Mouse (Mus musculus) CH12.LX (cell line): ENCODE measurements around the gene Ubfd1. TPM values are rescaled to one million over a fixed set of nuclear protein-coding genes. Genes with fewer than 3 reads are reported as not detected.

Source experiments
- DNase-seq: peaks from one replicate; pipeline ENCODE4 v3.0.0-alpha.2; 2013; ENCODE audit errors: extremely low read depth
- H3K27ac ChIP-seq: 2 replicates; pipeline ENCODE4 v1.5.1; 2012; ENCODE audit warnings: low read depth, mild to moderate bottlenecking, control low read depth, moderate library complexity; ENCODE audit not compliant: insufficient read depth
- H3K27me3 ChIP-seq: replicated peaks from 2 replicates; pipeline ENCODE3; 2012; ENCODE audit warnings: inconsistent platforms
- H3K36me3 ChIP-seq, 2 experiments: replicated peaks in 1 of 2; 2 replicates each; pipeline versions ENCODE3 to v1.6.1; 2012; ENCODE audit warnings: inconsistent platforms in 1 of 2, low read length in 1 of 2, mild to moderate bottlenecking in 1 of 2, mixed read lengths in 1 of 2, moderate library complexity in 1 of 2; ENCODE audit not compliant: control insufficient read depth in 1 of 2, insufficient read depth in 1 of 2
- H3K4me1 ChIP-seq, 2 experiments: 2 replicates each; pipeline ENCODE4 v1.6.1; 2012; ENCODE audit warnings: inconsistent platforms in 1 of 2, moderate library complexity in 1 of 2; ENCODE audit not compliant: insufficient read depth in 2 of 2, control insufficient read depth in 1 of 2
- H3K4me2 ChIP-seq: 2 replicates; pipeline ENCODE4 v1.6.1; 2012; ENCODE audit warnings: low read depth, mild to moderate bottlenecking, control low read depth; ENCODE audit not compliant: poor library complexity, insufficient read depth, severe bottlenecking
- H3K4me3 ChIP-seq, 3 experiments: fragments of 150-350 bp in 1 of 3; sonication (generic) in 1 of 3; replicated peaks in 1 of 3; 2 replicates each; pipeline versions ENCODE3 to v1.5.1; 2011 to 2012; ENCODE audit warnings: low read depth in 2 of 3, low read length in 2 of 3, mild to moderate bottlenecking in 2 of 3, moderate library complexity in 2 of 3, control low read depth in 1 of 3, improper control_type of control experiment in 1 of 3, inconsistent platforms in 1 of 3, mixed read lengths in 1 of 3; ENCODE audit not compliant: poor library complexity in 1 of 3
- H3K79me2 ChIP-seq: replicated peaks from 2 replicates; pipeline ENCODE4 v1.6.1; 2012; ENCODE audit warnings: mild to moderate bottlenecking, moderate library complexity; ENCODE audit not compliant: control insufficient read depth, poor library complexity, insufficient read depth, severe bottlenecking; ENCODE audit errors: extremely low read depth
- H3K9ac ChIP-seq: 2 replicates; pipeline ENCODE4 v1.6.1; 2012; ENCODE audit warnings: low read depth, mild to moderate bottlenecking, control low read depth, moderate library complexity; ENCODE audit not compliant: insufficient read depth
- H3K9me3 ChIP-seq: replicated peaks from 2 replicates; pipeline ENCODE3; 2012; ENCODE audit warnings: low read length, inconsistent platforms, mixed read lengths
- CTCF ChIP-seq, 2 experiments: IDR thresholded peaks in 1 of 2; conservative IDR thresholded peaks in 1 of 2; 2 replicates each; pipeline ENCODE4 v1.5.1; 2011 to 2012; ENCODE audit warnings: low read depth in 2 of 2, low read length in 2 of 2, improper control_type of control experiment in 1 of 2, inconsistent platforms in 1 of 2, mild to moderate bottlenecking in 1 of 2, moderate library complexity in 1 of 2
- ELF1 ChIP-seq: IDR thresholded peaks from 2 replicates; pipeline ENCODE4 v1.6.1; 2014; ENCODE audit warnings: low read depth, mild to moderate bottlenecking, inconsistent platforms, low read length, improper control_type of control experiment
- HCFC1 ChIP-seq: IDR thresholded peaks from 2 replicates; pipeline ENCODE4 v1.6.1; 2012; ENCODE audit warnings: low read depth, mild to moderate bottlenecking, inconsistent platforms, low read length, improper control_type of control experiment
- IRF4 ChIP-seq: IDR thresholded peaks from 2 replicates; pipeline ENCODE4 v1.6.1; 2014; ENCODE audit warnings: low read depth, mild to moderate bottlenecking, inconsistent platforms, low read length, improper control_type of control experiment
- POLR2AphosphoS2 ChIP-seq: IDR thresholded peaks from 2 replicates; pipeline ENCODE4 v1.6.1; 2011; ENCODE audit warnings: low read depth, low read length, improper control_type of control experiment
- RCOR1 ChIP-seq: conservative IDR thresholded peaks from 2 replicates; pipeline ENCODE4 v1.6.1; 2012; ENCODE audit warnings: low read depth, mild to moderate bottlenecking, inconsistent platforms, low read length, improper control_type of control experiment
- SIN3A ChIP-seq: IDR thresholded peaks from 2 replicates; pipeline ENCODE4 v1.6.1; 2012; ENCODE audit warnings: low read length, improper control_type of control experiment, inconsistent platforms
- TCF12 ChIP-seq: IDR thresholded peaks from 2 replicates; pipeline ENCODE4 v1.6.1; 2014; ENCODE audit warnings: low read depth, mild to moderate bottlenecking, inconsistent platforms, low read length, improper control_type of control experiment
- ZMIZ1 ChIP-seq: IDR thresholded peaks from 2 replicates; pipeline ENCODE4 v1.6.1; 2012; ENCODE audit warnings: low read depth, mild to moderate bottlenecking, inconsistent platforms, low read length, improper control_type of control experiment
- dilution Hi-C: fragments of 300-500 bp; cut with MboI; formaldehyde crosslinking; loops from 2 replicates; pipeline ENCODE4 v1.14.3; 2020; ENCODE audit warnings: low sequenced_read_pairs; ENCODE audit not compliant: extremely low pct_unique_long_range_greater_than_20kb, extremely low pct_ligation_motif_present
- in situ Hi-C: fragments of 300-500 bp; cut with MboI; formaldehyde crosslinking; loops from 3 replicates; pipeline ENCODE4 v1.14.3; 2019; ENCODE audit warnings: low sequenced_read_pairs, low pct_ligation_motif_present, low pct_unique_long_range_greater_than_20kb, mixed read lengths
- polyA plus RNA-seq: library from polyadenylated mRNA; unstranded; fragments of >175 nt; gene quantifications from 2 replicates; pipeline ENCODE4 v1.2.1, GENCODE M21; 2012; ENCODE audit warnings: low read depth; ENCODE audit not compliant: insufficient read length
- total RNA-seq, 2 experiments: library from RNA; depleted of rRNA; stranded (reverse); fragments of 300-350 nt in 1 of 2; fragments of >200 nt in 1 of 2; gene quantifications; 2 replicates each; pipeline ENCODE4 v1.2.3; 2012 to 2014

The Ubfd1 gene
- total and polyA plus RNA-seq, 3 experiments = 26.9 to 51.8 (median 36.5) TPM

DNA sequence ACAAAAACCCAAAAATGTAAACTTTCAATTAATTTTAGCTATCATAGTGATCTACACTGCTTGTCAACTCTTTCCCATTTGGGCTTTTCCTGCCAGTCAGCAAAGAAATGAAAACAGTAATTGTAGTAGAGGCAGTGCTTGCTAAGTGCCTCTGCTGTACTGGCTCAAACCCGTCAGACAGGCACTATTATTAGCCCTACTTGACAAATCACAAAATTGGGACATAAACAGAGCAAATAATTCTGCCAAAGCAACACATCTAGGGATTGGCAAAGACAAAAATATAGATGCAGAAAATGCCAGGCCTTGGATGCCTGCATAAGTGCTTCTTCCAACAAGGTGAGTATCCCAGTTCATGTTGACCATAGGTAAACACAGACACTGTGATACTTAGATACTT, 1.3 kb upstream of the Ubfd1 start:
- Histone ChIP-seq H3K9ac (peak overlapping the region; percentile 79; the same call in 1 of the 2 replicates), H3K4me2 (peak overlapping the region; percentile 99), H3K36me3 (peaks cover 17 to 36% of the 10 kb centered on the region in 2 experiments), H3K27ac (no peak overlapping the region), H3K79me2 (peaks cover 32% of the 10 kb centered on the region), H3K4me1 (peaks cover 10 to 37% of the 10 kb centered on the region in 2 experiments), H3K4me3 (peak overlapping the region; percentile 92 to 100 (median 98)), H3K9me3 (no peaks in the 10 kb centered on the region), H3K27me3 (no peaks in the 10 kb centered on the region)
- dilution Hi-C loops (no loop called here), in situ Hi-C loops (no loop called here)
- no peak for TF ChIP-seq RCOR1
- TF ChIP-seq HCFC1 = no peak
- no peak for TF ChIP-seq ZMIZ1
- TF ChIP-seq CTCF (conservative IDR thresholded peaks at IDR 0.05 in 1 of 2, IDR thresholded peaks at IDR 0.05 in 1 of 2; ENCODE audit: low read depth in 2 of 2, low read length in 2 of 2) = no peak
- TF ChIP-seq SIN3A = peak; percentile 17; the same call in 1 of the 2 replicates
- TF ChIP-seq IRF4 = no peak
- DNase-seq = no peak

GRCm38 (mm10) chr7:122066102-122066944, 652 bp upstream of the Ubfd1 start:
- Histone ChIP-seq H3K9me3 (no peaks in the 10 kb centered on the region), H3K79me2 (peaks cover 32% of the 10 kb centered on the region), H3K27me3 (no peaks in the 10 kb centered on the region), H3K4me1 (peaks cover 10 to 44% of the 10 kb centered on the region in 2 experiments), H3K9ac (peak overlapping the region; percentile 79), H3K36me3 (peaks cover 19 to 42% of the 10 kb centered on the region in 2 experiments), H3K27ac (peak overlapping the region; percentile 72), H3K4me2 (peak overlapping the region; percentile 99)
- DNase-seq = peak; percentile 35
- dilution Hi-C loops = no loop called here
- TF ChIP-seq SIN3A = no peak
- peak; percentile 32; the same call in 1 of the 2 replicates for TF ChIP-seq TCF12
- peak; percentile 83 for TF ChIP-seq ELF1
- peak; percentile 66; the same call in 1 of the 2 replicates for TF ChIP-seq POLR2AphosphoS2
- TF ChIP-seq, all 38 proteins: peak for 3
- in situ Hi-C loops = no loop called here
- peak overlapping the region; percentile 92 to 100 (median 98) for H3K4me3 ChIP-seq
